Mouse (Mus musculus) heart, postnatal 0 days (tissue): ENCODE results near the gene Eya2. TPM values are rescaled to one million over a fixed set of nuclear protein-coding genes. Genes with fewer than 3 reads are reported as not detected.
A peak's percentile ranks its signal among the peaks of the same experiment; 100 is the strongest.

Experiments
- ATAC-seq: fragments of 200-750 bp; cut with Nextera tagmentation; 2 replicates; pipeline ENCODE4 v1.8.0; 2017; ENCODE audit warnings: low read depth, moderate number of reproducible peaks, moderate library complexity; ENCODE audit not compliant: insufficient read depth
- DNase-seq: peaks from one replicate; pipeline ENCODE4 v3.0.0-alpha.2; 2016; ENCODE audit warnings: low spot score
- H3K27ac ChIP-seq: fragments of 300-500 bp; sonication (generic); 2 replicates; pipeline ENCODE4 v1.5.1; 2014; ENCODE audit warnings: low read depth, mild to moderate bottlenecking
- H3K27me3 ChIP-seq: fragments of 300-500 bp; sonication (generic); 2 replicates; pipeline ENCODE4 v1.6.1; 2014; ENCODE audit warnings: low read length, mixed read lengths; ENCODE audit not compliant: control insufficient read depth, insufficient read depth
- H3K36me3 ChIP-seq: fragments of 300-500 bp; sonication (generic); replicated peaks from 2 replicates; pipeline ENCODE4 v1.6.1; 2014; ENCODE audit warnings: low read length, mixed read lengths; ENCODE audit not compliant: control insufficient read depth, insufficient read depth
- H3K4me1 ChIP-seq: fragments of 300-500 bp; sonication (generic); 2 replicates; pipeline ENCODE4 v1.6.1; 2014; ENCODE audit warnings: antibody characterized with exemption; ENCODE audit not compliant: control insufficient read depth, insufficient read depth
- H3K4me2 ChIP-seq: fragments of 300-500 bp; sonication (generic); 2 replicates; pipeline ENCODE4 v1.6.1; 2014; ENCODE audit warnings: low read depth, mild to moderate bottlenecking, low read length, moderate library complexity
- H3K4me3 ChIP-seq: fragments of 300-500 bp; sonication (generic); 2 replicates; pipeline ENCODE4 v1.5.1; 2014; ENCODE audit warnings: low read depth, low read length
- H3K9ac ChIP-seq: fragments of 300-500 bp; sonication (generic); replicated peaks from 2 replicates; pipeline ENCODE4 v1.6.1; 2014; ENCODE audit warnings: low read depth, low read length, mixed read lengths
- H3K9me3 ChIP-seq: fragments of 300-500 bp; sonication (generic); replicated peaks from 2 replicates; pipeline ENCODE4 v1.6.1; 2016; ENCODE audit warnings: low read length; ENCODE audit not compliant: control insufficient read depth
- CTCF ChIP-seq: IDR thresholded peaks from 2 replicates; pipeline ENCODE4 v1.5.1; 2016; ENCODE audit warnings: antibody characterized with exemption, control low read depth, low read depth
- EP300 ChIP-seq: IDR thresholded peaks from 2 replicates; pipeline ENCODE4 v1.6.1; 2016; ENCODE audit warnings: antibody characterized with exemption, low read depth
- WGBS: fragments of 180-500 bp; shearing (Covaris S2); extraction: QIAGEN DNeasy Blood & Tissue Kit; methylation state at CpG from one replicate; pipeline ENCODE4 v1.1.7; 2014; 5-methylcytosine and 5-hydroxymethylcytosine counted together
- polyA plus RNA-seq: library from polyadenylated mRNA; unstranded; fragments of >200 nt; fragmentation: Nextera tagmentation; extraction: Ambion mirVana; gene quantifications from 2 replicates; pipeline ENCODE4 v1.2.1, GENCODE M21; 2015
- total RNA-seq: library from RNA; depleted of rRNA; stranded (reverse); fragments of >200 nt; gene quantifications from 2 replicates; pipeline ENCODE4 v1.2.3, GENCODE M21; 2014; ENCODE audit warnings: low replicate concordance

Eya2 gene
- total and polyA plus RNA-seq, 2 experiments from 2014 or later = 0.95 to 0.96 TPM

- no peaks in the 10 kb centered on the region for H3K9me3 ChIP-seq
- H3K27ac ChIP-seq = no peak overlapping the region
- no peaks in the 10 kb centered on the region for H3K36me3 ChIP-seq
- no peak for TF ChIP-seq EP300
- no peak for TF ChIP-seq CTCF
- ATAC-seq (no peak), DNase-seq (no peak)
- no peak overlapping the region for H3K9ac ChIP-seq
- H3K27me3 ChIP-seq = no peaks in the 10 kb centered on the region
- no peak overlapping the region for H3K4me2 ChIP-seq
- 57% methylated on average over 8 of the region's 8 CpGs for WGBS
- no peaks in the 10 kb centered on the region for H3K4me1 ChIP-seq
- no peak overlapping the region for H3K4me3 ChIP-seq
Observed at GRCm38 (mm10) chr2:165719382-165719781, 124.5 kb downstream of the Eya2 start.

- ATAC-seq = no peak
- Histone ChIP-seq H3K27me3 (no peaks in the 10 kb centered on the region), H3K4me2 (no peak overlapping the region), H3K9me3 (no peaks in the 10 kb centered on the region), H3K4me3 (no peak overlapping the region), H3K36me3 (no peaks in the 10 kb centered on the region), H3K9ac (no peak overlapping the region), H3K27ac (no peak overlapping the region), H3K4me1 (no peaks in the 10 kb centered on the region)
- TF ChIP-seq EP300 (no peak), CTCF (no peak)
- DNase-seq = no peak
- 86% methylated on average over 5 of the region's 5 CpGs for WGBS
Observed at GRCm38 (mm10) chr2:165721941-165722340, 127.1 kb downstream of the Eya2 start.

- Histone ChIP-seq H3K27ac (no peak overlapping the region), H3K4me2 (no peak overlapping the region), H3K4me1 (no peaks in the 10 kb centered on the region), H3K9ac (no peak overlapping the region), H3K4me3 (no peak overlapping the region), H3K27me3 (0 out of 2 replicates have a peak, but pooled peaks cover 9% of the 10 kb centered on the region), H3K36me3 (no peaks in the 10 kb centered on the region), H3K9me3 (no peaks in the 10 kb centered on the region)
- no peak for DNase-seq
- no peak for TF ChIP-seq EP300
- TF ChIP-seq CTCF = no peak
- 0 out of 2 replicates have a peak, but pooled peaks have one; percentile 15 for ATAC-seq
- 49% methylated on average over 18 of the region's 18 CpGs for WGBS
Observed at GRCm38 (mm10) chr2:165732552-165733238, 137.9 kb downstream of the Eya2 start.

- H3K9ac ChIP-seq = no peak overlapping the region
- H3K36me3 ChIP-seq = no peaks in the 10 kb centered on the region
- H3K9me3 ChIP-seq = no peaks in the 10 kb centered on the region
- H3K4me3 ChIP-seq = no peak overlapping the region
- 66% methylated on average over 8 of the region's 8 CpGs for WGBS
- DNase-seq (no peak), ATAC-seq (no peak)
- no peak overlapping the region for H3K27ac ChIP-seq
- 0 out of 2 replicates have a peak, but pooled peaks cover 9% of the 10 kb centered on the region for H3K27me3 ChIP-seq
- TF ChIP-seq EP300 (no peak), CTCF (no peak)
- H3K4me1 ChIP-seq = no peaks in the 10 kb centered on the region
- H3K4me2 ChIP-seq = no peak overlapping the region
Observed at GRCm38 (mm10) chr2:165733701-165734100, 138.9 kb downstream of the Eya2 start.

- 41% methylated on average over 2 of the region's 2 CpGs for WGBS
- no peak for ATAC-seq
- no peak for DNase-seq
- H3K4me3 ChIP-seq = no peak overlapping the region
- H3K27ac ChIP-seq = no peak overlapping the region
- H3K9me3 ChIP-seq = no peaks in the 10 kb centered on the region
- H3K4me1 ChIP-seq = no peaks in the 10 kb centered on the region
- H3K4me2 ChIP-seq = no peak overlapping the region
- TF ChIP-seq EP300 (no peak), CTCF (no peak)
- no peaks in the 10 kb centered on the region for H3K36me3 ChIP-seq
- H3K9ac ChIP-seq = no peak overlapping the region
- H3K27me3 ChIP-seq = 0 out of 2 replicates have a peak, but pooled peaks cover 4% of the 10 kb centered on the region
Observed at GRCm38 (mm10) chr2:165736297-165736696, 141.5 kb downstream of the Eya2 start.

GRCm38 (mm10) chr2:165740381-165740780, 145.5 kb downstream of the Eya2 start:
- H3K4me3 ChIP-seq = no peak overlapping the region
- no peaks in the 10 kb centered on the region for H3K9me3 ChIP-seq
- TF ChIP-seq CTCF = no peak
- no peak for TF ChIP-seq EP300
- H3K4me2 ChIP-seq = no peak overlapping the region
- no peak for ATAC-seq
- 48% methylated on average over 5 of the region's 5 CpGs for WGBS
- 0 out of 2 replicates have a peak, but pooled peaks cover 4% of the 10 kb centered on the region for H3K27me3 ChIP-seq
- no peak for DNase-seq
- H3K36me3 ChIP-seq = no peaks in the 10 kb centered on the region
- H3K9ac ChIP-seq = no peak overlapping the region
- H3K4me1 ChIP-seq = no peaks in the 10 kb centered on the region
- H3K27ac ChIP-seq = no peak overlapping the region
